Mouse (Mus musculus) bone marrow, adult 2 months (tissue): ENCODE measurements around the gene Mcrip1.

Source experiments
- CTCF ChIP-seq: fragments of 200-500 bp; IDR thresholded peaks from 2 replicates; pipeline ENCODE4 v1.5.1; 2011; ENCODE audit warnings: low read length, control low read depth; ENCODE audit not compliant: control insufficient read depth, insufficient read depth
- POLR2A ChIP-seq: fragments of 200-500 bp; IDR thresholded peaks from 2 replicates; pipeline ENCODE4 v1.6.1; 2011; ENCODE audit warnings: low read depth, mild to moderate bottlenecking, control low read depth, low read length, borderline replicate concordance; ENCODE audit not compliant: control insufficient read depth

- TF ChIP-seq CTCF = no peak
- no peak for TF ChIP-seq POLR2A
Measured at GRCm38 (mm10) chr11:120574278-120574600, 24.7 kb upstream of the Mcrip1 start.
